Mouse (Mus musculus) limb, embryonic 11.5 days (tissue): ENCODE data around the gene Tmem132c. TPM values are rescaled to one million over a fixed set of nuclear protein-coding genes. Genes with fewer than 3 reads are reported as not detected.

ENCODE experiments used
- ATAC-seq: fragments of 200-750 bp; cut with Nextera tagmentation; 2 replicates; pipeline ENCODE4 v1.8.0; 2017; ENCODE audit warnings: low read depth; ENCODE audit not compliant: insufficient number of reproducible peaks, low FRiP score, low TSS enrichment
- DNase-seq: peaks from one replicate; pipeline ENCODE4 v3.0.0-alpha.2; 2015; ENCODE audit warnings: low spot score
- H3K27ac ChIP-seq: fragments of 300-500 bp; sonication (generic); replicated peaks from 2 replicates; pipeline ENCODE4 v1.5.1; 2014; ENCODE audit warnings: low read depth, mild to moderate bottlenecking, low read length
- H3K27me3 ChIP-seq: fragments of 300-500 bp; sonication (generic); 2 replicates; pipeline ENCODE4 v1.6.1; 2014; ENCODE audit warnings: mild to moderate bottlenecking, low read length, mixed read lengths; ENCODE audit not compliant: control insufficient read depth, insufficient read depth
- H3K36me3 ChIP-seq: fragments of 300-500 bp; sonication (generic); 2 replicates; pipeline ENCODE4 v1.6.1; 2014; ENCODE audit warnings: mild to moderate bottlenecking, low read length, moderate library complexity, mixed read lengths; ENCODE audit not compliant: control insufficient read depth, insufficient read depth
- H3K4me1 ChIP-seq: fragments of 300-500 bp; sonication (generic); 2 replicates; pipeline ENCODE4 v1.6.1; 2014; ENCODE audit warnings: low read length, mixed read lengths; ENCODE audit not compliant: control insufficient read depth, insufficient read depth
- H3K4me2 ChIP-seq: fragments of 300-500 bp; sonication (generic); 2 replicates; pipeline ENCODE4 v1.6.1; 2014; ENCODE audit warnings: low read depth, mild to moderate bottlenecking, moderate library complexity; ENCODE audit not compliant: severe bottlenecking
- H3K4me3 ChIP-seq: fragments of 300-500 bp; sonication (generic); 2 replicates; pipeline ENCODE4 v1.5.1; 2014; ENCODE audit warnings: low read depth, low read length
- H3K9ac ChIP-seq: fragments of 300-500 bp; sonication (generic); 2 replicates; pipeline ENCODE4 v1.6.1; 2014; ENCODE audit warnings: mild to moderate bottlenecking, low read length
- H3K9me3 ChIP-seq: fragments of 300-500 bp; sonication (generic); 2 replicates; pipeline ENCODE4 v1.6.1; 2016; ENCODE audit warnings: low read length; ENCODE audit not compliant: control insufficient read depth
- WGBS: fragments of 180-500 bp; shearing (Covaris S2); extraction: QIAGEN DNeasy Blood & Tissue Kit; methylation state at CpG from one replicate; pipeline ENCODE4 v1.1.7; 2014; 5-methylcytosine and 5-hydroxymethylcytosine counted together
- polyA plus RNA-seq: library from polyadenylated mRNA; unstranded; fragments of >200 nt; fragmentation: Nextera tagmentation; extraction: Ambion mirVana; gene quantifications from 2 replicates; pipeline ENCODE4 v1.2.1, GENCODE M21; 2014

Tmem132c gene
- polyA plus RNA-seq, 1 experiment from 2014 or later, result 34.6 TPM

DNA sequence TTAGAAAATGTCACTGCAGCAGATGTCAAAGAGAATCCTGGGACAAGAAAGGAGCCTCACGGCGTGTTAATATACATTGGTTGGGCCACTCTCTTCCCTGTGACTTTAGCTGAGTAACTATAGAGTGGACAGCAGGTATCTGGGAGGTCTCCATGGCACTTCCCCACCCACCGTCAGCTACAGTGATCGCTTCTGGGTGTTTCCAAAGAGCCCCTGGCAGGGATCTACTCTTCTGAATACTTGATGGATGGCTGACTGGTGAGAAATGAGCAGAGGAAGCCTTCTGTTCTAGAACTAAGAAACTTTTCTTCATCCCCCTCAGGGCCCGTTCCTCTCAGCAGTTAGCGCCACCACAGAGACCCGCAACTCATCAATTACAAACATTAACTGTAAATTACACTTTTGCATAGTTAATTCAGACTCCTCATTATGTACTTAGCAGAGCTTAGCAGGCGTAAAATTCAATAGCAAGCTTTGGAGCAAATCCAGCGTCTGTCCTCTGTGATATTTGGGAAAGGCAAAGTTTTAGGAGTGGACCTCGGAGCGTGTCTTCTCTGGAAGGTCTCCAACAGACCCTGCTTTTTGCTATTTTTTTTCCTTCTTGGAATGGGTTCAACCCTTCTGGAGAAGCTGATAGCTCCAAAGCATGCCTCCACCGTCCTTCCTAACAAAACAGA, 257.7 kb downstream of the Tmem132c start:
- Histone ChIP-seq H3K4me2 (no peak overlapping the region), H3K9ac (no peak overlapping the region), H3K4me3 (no peak overlapping the region), H3K27ac (no peak overlapping the region), H3K36me3 (no peaks in the 10 kb centered on the region), H3K27me3 (no peaks in the 10 kb centered on the region), H3K4me1 (no peaks in the 10 kb centered on the region), H3K9me3 (no peaks in the 10 kb centered on the region)
- DNase-seq, result no peak
- ATAC-seq, result no peak
- WGBS, result 85% methylated on average over 12 of the region's 12 CpGs

GRCm38 (mm10) chr5:127502838-127503237, 261.2 kb downstream of the Tmem132c start:
- H3K4me1 ChIP-seq, result no peaks in the 10 kb centered on the region
- H3K27ac ChIP-seq, result no peak overlapping the region
- 35% methylated on average over 7 of the region's 7 CpGs for WGBS
- H3K4me2 ChIP-seq, result no peak overlapping the region
- no peak overlapping the region for H3K4me3 ChIP-seq
- H3K27me3 ChIP-seq, result no peaks in the 10 kb centered on the region
- H3K36me3 ChIP-seq, result no peaks in the 10 kb centered on the region
- ATAC-seq (no peak), DNase-seq (peak; percentile 57)
- no peaks in the 10 kb centered on the region for H3K9me3 ChIP-seq
- H3K9ac ChIP-seq, result no peak overlapping the region

GRCm38 (mm10) chr5:127505697-127506096, 264.1 kb downstream of the Tmem132c start:
- ATAC-seq (no peak), DNase-seq (no peak)
- no peak overlapping the region for H3K4me3 ChIP-seq
- no peak overlapping the region for H3K9ac ChIP-seq
- H3K4me1 ChIP-seq, result no peaks in the 10 kb centered on the region
- H3K4me2 ChIP-seq, result no peak overlapping the region
- 81% methylated on average over 6 of the region's 6 CpGs for WGBS
- no peaks in the 10 kb centered on the region for H3K27me3 ChIP-seq
- H3K36me3 ChIP-seq, result no peaks in the 10 kb centered on the region
- no peak overlapping the region for H3K27ac ChIP-seq
- no peaks in the 10 kb centered on the region for H3K9me3 ChIP-seq

GRCm38 (mm10) chr5:127511653-127512052, 270.0 kb downstream of the Tmem132c start:
- Histone ChIP-seq H3K4me3 (no peak overlapping the region), H3K27ac (no peak overlapping the region), H3K9me3 (no peaks in the 10 kb centered on the region), H3K27me3 (no peaks in the 10 kb centered on the region), H3K36me3 (no peaks in the 10 kb centered on the region), H3K9ac (no peak overlapping the region), H3K4me2 (no peak overlapping the region), H3K4me1 (no peaks in the 10 kb centered on the region)
- no peak for ATAC-seq
- WGBS, result 84% methylated on average over 6 of the region's 6 CpGs
- peak; percentile 41 for DNase-seq

GRCm38 (mm10) chr5:127515960-127516359, 274.4 kb downstream of the Tmem132c start:
- H3K4me1 ChIP-seq, result no peaks in the 10 kb centered on the region
- 94% methylated on average over 9 of the region's 9 CpGs for WGBS
- H3K27me3 ChIP-seq, result no peaks in the 10 kb centered on the region
- ATAC-seq (no peak), DNase-seq (no peak)
- no peak overlapping the region for H3K27ac ChIP-seq
- no peak overlapping the region for H3K4me3 ChIP-seq
- H3K9me3 ChIP-seq, result no peaks in the 10 kb centered on the region
- H3K36me3 ChIP-seq, result no peaks in the 10 kb centered on the region
- no peak overlapping the region for H3K9ac ChIP-seq
- H3K4me2 ChIP-seq, result no peak overlapping the region

DNA sequence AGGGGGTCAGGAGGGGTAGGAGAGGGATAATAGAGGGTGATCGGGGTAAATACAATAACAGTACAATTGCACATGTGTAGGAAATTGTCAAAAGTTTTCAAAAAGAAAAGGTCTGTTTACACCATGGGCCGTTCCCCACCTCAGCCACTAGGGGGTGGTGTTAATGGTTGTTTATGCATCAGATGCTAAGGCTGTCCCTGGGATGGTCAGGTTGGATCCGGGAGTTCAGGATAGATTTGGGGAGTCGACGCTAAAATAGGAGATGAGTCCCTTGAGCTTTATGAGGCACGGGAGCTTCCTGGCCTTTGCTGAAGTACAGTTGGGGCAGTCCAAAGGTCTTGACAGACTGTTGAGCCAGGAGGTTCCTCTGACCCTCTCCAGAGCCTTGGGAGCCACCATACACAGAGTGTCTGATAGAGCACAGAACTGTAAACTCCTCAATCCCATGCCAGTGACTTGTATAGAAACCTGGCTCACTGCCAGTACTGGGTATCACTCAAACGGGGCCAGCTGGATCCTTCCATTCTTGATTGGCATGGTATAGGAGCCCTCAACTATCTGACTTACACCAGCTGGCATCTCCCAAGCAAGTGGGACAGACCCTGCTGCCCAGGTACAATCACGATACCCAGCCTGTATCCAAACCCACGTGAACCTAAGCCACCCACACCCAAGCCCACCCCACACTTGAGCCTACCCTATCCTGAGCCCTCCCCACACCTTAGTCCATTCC, 281.3 kb downstream of the Tmem132c start:
- ATAC-seq (no peak), DNase-seq (no peak)
- WGBS, result 71% methylated on average over 9 of the region's 9 CpGs
- Histone ChIP-seq H3K27me3 (no peaks in the 10 kb centered on the region), H3K9ac (no peak overlapping the region), H3K9me3 (no peaks in the 10 kb centered on the region), H3K4me2 (no peak overlapping the region), H3K27ac (no peak overlapping the region), H3K4me3 (no peak overlapping the region), H3K36me3 (no peaks in the 10 kb centered on the region), H3K4me1 (no peaks in the 10 kb centered on the region)

DNA sequence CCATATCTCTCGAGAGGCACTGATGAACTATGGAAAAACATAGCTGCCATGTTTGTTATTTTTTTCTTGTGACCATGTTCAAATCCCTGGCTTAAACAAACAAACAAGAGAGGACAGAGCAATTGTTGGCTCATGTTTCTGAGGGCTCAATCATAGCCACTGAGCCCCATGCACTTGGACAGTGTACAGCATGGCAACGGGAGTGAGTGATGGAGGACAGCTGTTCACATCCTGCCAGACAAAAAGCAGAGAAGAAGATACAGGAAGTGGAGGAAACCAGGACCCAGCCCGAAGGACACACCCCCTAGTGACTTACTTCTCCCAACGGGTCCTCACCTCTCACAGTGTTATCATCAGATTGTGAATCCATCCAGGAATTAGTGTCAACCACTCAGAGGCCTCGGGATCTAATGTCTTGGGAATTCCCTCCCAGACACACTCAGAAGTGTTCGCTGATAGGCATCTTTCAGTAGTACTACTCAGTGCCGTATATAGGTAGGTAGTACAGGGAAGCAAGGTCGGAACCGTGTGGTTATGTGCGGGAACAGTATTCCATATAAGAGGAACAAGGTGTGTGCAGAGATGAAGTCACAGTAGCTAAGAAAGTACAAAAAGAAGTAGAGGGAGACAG, 285.9 kb downstream of the Tmem132c start:
- Histone ChIP-seq H3K4me1 (no peaks in the 10 kb centered on the region), H3K4me3 (no peak overlapping the region), H3K9ac (no peak overlapping the region), H3K36me3 (no peaks in the 10 kb centered on the region), H3K27me3 (no peaks in the 10 kb centered on the region), H3K27ac (no peak overlapping the region), H3K4me2 (no peak overlapping the region), H3K9me3 (no peaks in the 10 kb centered on the region)
- 83% methylated on average over 10 of the region's 10 CpGs for WGBS
- ATAC-seq (no peak), DNase-seq (no peak)

DNA sequence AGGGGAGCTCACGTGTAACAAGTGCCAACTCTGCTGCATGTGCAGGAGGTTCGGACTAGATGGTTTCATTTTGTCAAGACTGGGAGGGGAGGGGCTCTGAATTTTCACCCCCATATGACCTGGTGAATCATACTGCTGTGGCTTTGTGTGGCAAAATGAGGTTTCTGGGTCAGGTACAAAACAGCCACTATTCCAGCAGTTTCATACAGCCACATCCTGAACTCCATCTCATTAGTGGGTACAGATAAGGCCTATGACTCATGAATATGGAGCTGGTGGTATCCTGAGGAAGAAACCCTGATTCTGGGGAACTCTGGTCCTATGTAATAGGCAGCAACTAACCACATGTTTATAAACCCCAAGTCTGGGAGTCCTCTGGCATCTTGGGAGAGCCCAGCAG, 295.9 kb downstream of the Tmem132c start:
- Histone ChIP-seq H3K27me3 (no peaks in the 10 kb centered on the region), H3K36me3 (no peaks in the 10 kb centered on the region), H3K9ac (no peak overlapping the region), H3K27ac (no peak overlapping the region), H3K9me3 (no peaks in the 10 kb centered on the region), H3K4me1 (no peaks in the 10 kb centered on the region), H3K4me2 (no peak overlapping the region), H3K4me3 (no peak overlapping the region)
- 91% methylated on average over 2 of the region's 2 CpGs for WGBS
- ATAC-seq, result no peak
- DNase-seq, result no peak
